Mouse (Mus musculus) monocyte, adult 5-6 weeks (primary cell): ENCODE measurements at regions not wholly inside any gene's neighbourhood (a gene's known extent, or its start where the extent isn't known, plus 50 kb on each side); places are given as distances from the start of the nearest gene placed in this dataset.

Source experiments
- ATAC-seq: fragments of 153-309, 156-312 bp; replicated peaks from 2 replicates; pipeline ENCODE4 v1.8.0; 2017; ENCODE audit warnings: mild to moderate bottlenecking; ENCODE audit not compliant: low TSS enrichment, insufficient number of reproducible peaks, severe bottlenecking, poor library complexity, low FRiP score

- ATAC-seq, result no peak
These were observed 408.0 kb downstream of the Prr30 start for GRCm38 (mm10) chr14:100792094-100792493.

GRCm38 (mm10) chr14:100781882-100782281 lies 418.2 kb downstream of the Prr30 start:
- no peak for ATAC-seq

- no peak for ATAC-seq
These were observed 446.2 kb downstream of the Prr30 start for GRCm38 (mm10) chr14:100753951-100754350.

GRCm38 (mm10) chr14:100752746-100753145 lies 447.4 kb downstream of the Prr30 start:
- no peak for ATAC-seq

- ATAC-seq, result no peak
These were observed 450.2 kb downstream of the Prr30 start for GRCm38 (mm10) chr14:100749737-100750541.

- no peak for ATAC-seq
These were observed 450.8 kb upstream of the Klf12 start for GRCm38 (mm10) chr14:100735276-100735675.

GRCm38 (mm10) chr14:100728433-100728832 lies 444.0 kb upstream of the Klf12 start:
- ATAC-seq, result no peak

GRCm38 (mm10) chr14:100727701-100728100 lies 443.2 kb upstream of the Klf12 start:
- ATAC-seq, result no peak

- ATAC-seq, result no peak
These were observed 440.5 kb upstream of the Klf12 start for GRCm38 (mm10) chr14:100724962-100725361.

GRCm38 (mm10) chr14:100720667-100721066 lies 436.2 kb upstream of the Klf12 start:
- ATAC-seq, result no peak

GRCm38 (mm10) chr14:100714952-100715351 lies 430.5 kb upstream of the Klf12 start:
- no peak for ATAC-seq

GRCm38 (mm10) chr14:100713999-100714471 lies 429.6 kb upstream of the Klf12 start:
- ATAC-seq, result no peak

GRCm38 (mm10) chr14:100713592-100713991 lies 429.1 kb upstream of the Klf12 start:
- no peak for ATAC-seq

GRCm38 (mm10) chr14:100665361-100665955 lies 381.0 kb upstream of the Klf12 start:
- no peak for ATAC-seq

- no peak for ATAC-seq
These were observed 379.7 kb upstream of the Klf12 start for GRCm38 (mm10) chr14:100664180-100664579.

- no peak for ATAC-seq
These were observed 357.6 kb upstream of the Klf12 start for GRCm38 (mm10) chr14:100642076-100642475.

- ATAC-seq, result no peak
These were observed 350.0 kb upstream of the Klf12 start for GRCm38 (mm10) chr14:100634521-100634920.

- no peak for ATAC-seq
These were observed 347.2 kb upstream of the Klf12 start for GRCm38 (mm10) chr14:100631676-100632075.

- ATAC-seq, result no peak
These were observed 345.7 kb upstream of the Klf12 start for GRCm38 (mm10) chr14:100630197-100630596.

GRCm38 (mm10) chr14:100627523-100627922 lies 343.0 kb upstream of the Klf12 start:
- no peak for ATAC-seq
